Mouse (Mus musculus): ENCODE measurements around the gene Tnrc6b.
"Not testable (repeated sequence)": the region's sequence is repeated elsewhere in the genome, so short reads cannot be mapped to it uniquely, and the experiment has no call there.

GRCm38 (mm10) chr15:80904776-80905175, 193.7 kb downstream of the Tnrc6b start:
- TF ChIP-seq TAL1, GATA1 (IDR thresholded peaks at IDR 0.05; ENCODE audit: low read length): not testable (repeated sequence)

Measured in erythroblast, embryonic 14.5 days (primary cell).